Mouse (Mus musculus) macrophage (primary cell): Measurements from ENCODE around the gene Mug2. TPM values are rescaled to one million over a fixed set of nuclear protein-coding genes. Genes with fewer than 3 reads are reported as not detected.
"Not testable (repeated sequence)": the region's sequence is repeated elsewhere in the genome, so short reads cannot be mapped to it uniquely, and the experiment has no call there.

Experiments
- H3K27ac ChIP-seq: fragments of 350-480 bp; formaldehyde crosslinking; 2 replicates; pipeline ENCODE4 v1.9.0; 2021
- H3K36me3 ChIP-seq: fragments of 350-480 bp; formaldehyde crosslinking; 2 replicates; pipeline ENCODE4 v1.9.0; 2021; ENCODE audit errors: inconsistent target
- H3K4me3 ChIP-seq: fragments of 350-480 bp; formaldehyde crosslinking; 2 replicates; pipeline ENCODE4 v1.9.0; 2021; ENCODE audit errors: inconsistent target
- H3K79me2 ChIP-seq: fragments of 350-480 bp; formaldehyde crosslinking; 2 replicates; pipeline ENCODE4 v1.9.0; 2021; ENCODE audit errors: inconsistent target
- WGBS: methylation state at CpG from one replicate; pipeline ENCODE4 v1.1.7; 2026; ENCODE audit warnings: inconsistent platforms; ENCODE audit not compliant: missing documents; 5-methylcytosine and 5-hydroxymethylcytosine counted together
- polyA plus RNA-seq: library from polyadenylated mRNA; stranded (reverse); fragments of 250-400 nt; gene quantifications from 3 replicates; pipeline ENCODE4 v1.2.4, GENCODE M21; 2018; ENCODE audit warnings: inconsistent platforms
- total RNA-seq, 78 experiments: library from RNA; depleted of rRNA; stranded (reverse); fragments of 250-400 nt; gene quantifications; 1 replicate in 9 of 78; 2 replicates in 24 of 78; 3 replicates in 43 of 78; 4 replicates in 2 of 78; pipeline ENCODE4 v1.2.4; 2018; ENCODE audit warnings: inconsistent platforms in 56 of 78

The Mug2 gene
- not detected for total RNA-seq (2018; cell fraction: chromatin; rRNA removed)
- not detected for total RNA-seq (2018; cell fraction: cytosol; rRNA removed)
- total RNA-seq (2018; cell fraction: nucleus; rRNA removed): not detected
- polyA plus RNA-seq: not detected in 3 replicates

DNA sequence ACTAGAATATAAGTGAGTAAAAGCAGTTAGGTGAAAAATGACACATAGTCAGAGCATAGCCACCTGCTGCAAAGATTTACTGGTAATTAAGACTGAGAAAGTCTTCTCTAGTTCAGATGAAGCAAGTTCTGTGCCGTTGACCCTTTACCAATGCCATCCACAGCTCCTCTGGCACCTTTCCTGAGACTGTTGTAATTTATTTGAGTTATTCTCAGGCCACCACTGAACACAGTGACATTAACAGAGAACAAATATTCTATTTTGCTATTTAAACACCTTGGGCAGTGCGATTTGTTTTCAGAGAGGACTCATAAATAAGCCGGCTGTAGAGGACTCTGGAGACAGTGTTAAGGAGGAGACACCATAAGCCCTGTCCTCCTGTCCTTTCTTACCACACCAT, at the start of gene Mug2:
Gene Mug2, plus strand, starts transcription at position 301 of the 400 bp plus-strand sequence.
- not testable (repeated sequence) for H3K36me3 ChIP-seq, H3K27ac ChIP-seq, H3K79me2 ChIP-seq, H3K4me3 ChIP-seq
- no CpG with 5 or more reads among the region's 3 CpGs for WGBS

- not testable (repeated sequence) for H3K36me3 ChIP-seq, H3K27ac ChIP-seq, H3K4me3 ChIP-seq, H3K79me2 ChIP-seq
- WGBS: 88% methylated on average over 12 of the region's 16 CpGs
These were observed 48.7 kb upstream of the Mug2 start for GRCm38 (mm10) chr6:121957803-121958349.

DNA sequence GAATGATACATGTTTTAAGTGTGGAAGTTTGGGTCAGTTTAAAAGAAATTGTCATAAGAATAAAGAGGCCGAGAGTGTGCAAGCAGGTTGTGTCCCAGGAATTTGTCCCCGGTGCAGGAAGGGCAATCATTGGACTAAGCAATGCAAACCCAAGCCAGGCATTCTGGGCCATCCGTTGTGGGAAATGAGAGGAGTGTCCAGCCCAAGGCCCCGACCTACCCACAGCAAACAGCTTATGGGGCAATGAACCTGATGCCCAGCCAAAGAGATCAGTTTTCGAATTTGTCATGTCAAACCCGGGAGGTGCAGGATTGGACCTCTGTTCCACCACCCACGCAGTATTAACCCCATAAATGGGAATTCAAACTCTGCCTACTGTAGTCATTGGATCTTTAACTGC, 30.9 kb upstream of the Mug2 start:
- H3K4me3 ChIP-seq: no peak overlapping the region
- 81% methylated on average over 7 of the region's 7 CpGs for WGBS
- no peaks in the 10 kb centered on the region for H3K79me2 ChIP-seq
- H3K27ac ChIP-seq: no peak overlapping the region
- H3K36me3 ChIP-seq: no peaks in the 10 kb centered on the region

- H3K27ac ChIP-seq: no peak overlapping the region
- WGBS: 75% methylated on average over 4 of the region's 4 CpGs
- H3K4me3 ChIP-seq: no peak overlapping the region
- no peaks in the 10 kb centered on the region for H3K36me3 ChIP-seq
- no peaks in the 10 kb centered on the region for H3K79me2 ChIP-seq
These were observed 94.3 kb downstream of the Mug2 start for GRCm38 (mm10) chr6:122100904-122101303.

- WGBS: 50% methylated on average over 1 of the region's 1 CpGs
- Histone ChIP-seq H3K36me3 (no peaks in the 10 kb centered on the region), H3K4me3 (no peak overlapping the region), H3K79me2 (no peaks in the 10 kb centered on the region), H3K27ac (no peak overlapping the region)
These were observed 95.1 kb downstream of the Mug2 start for GRCm38 (mm10) chr6:122101671-122102070.

DNA sequence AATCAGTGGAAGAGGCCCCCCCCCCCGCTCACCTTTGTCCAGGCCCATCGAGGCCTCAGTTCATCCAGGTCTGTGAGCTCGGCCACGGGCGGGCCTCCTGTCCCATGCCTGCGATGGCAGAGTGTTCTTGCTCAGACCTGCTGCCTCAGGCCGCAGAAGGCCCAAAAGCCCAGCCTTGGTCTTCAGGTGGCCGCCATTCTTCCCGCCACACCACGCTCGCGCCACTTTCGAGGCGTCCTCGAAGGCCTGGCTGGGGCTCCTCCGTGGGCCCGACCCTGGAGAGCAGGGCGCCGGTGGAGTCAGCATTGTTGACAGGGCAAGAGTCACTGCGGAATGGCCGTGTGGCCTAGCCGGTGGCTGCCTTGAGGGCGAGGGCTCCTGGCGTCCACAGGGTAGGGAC, 110.4 kb downstream of the Mug2 start:
- Histone ChIP-seq H3K27ac (no peak overlapping the region), H3K36me3 (no peaks in the 10 kb centered on the region), H3K4me3 (no peak overlapping the region), H3K79me2 (no peaks in the 10 kb centered on the region)
- WGBS: 91% methylated on average over 24 of the region's 24 CpGs

DNA sequence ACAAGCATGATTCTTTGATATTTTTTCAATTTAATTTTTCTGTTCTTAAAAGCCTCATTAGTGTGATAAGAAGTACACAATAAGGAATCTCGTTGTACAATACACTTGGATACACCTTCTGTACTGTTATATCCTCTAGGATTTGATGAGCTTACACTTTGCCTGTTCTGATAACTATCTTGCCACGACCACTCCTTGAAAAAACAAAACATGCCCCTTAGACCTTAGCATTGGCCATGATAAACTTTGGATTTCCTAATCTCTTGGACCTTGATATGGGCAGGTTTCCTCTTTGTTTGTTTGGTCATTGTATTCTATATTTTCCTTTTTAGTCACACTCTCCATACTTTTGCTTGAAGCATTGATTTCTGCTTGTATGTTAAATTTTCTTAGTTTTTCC, 123.0 kb downstream of the Mug2 start:
- H3K79me2 ChIP-seq: no peaks in the 10 kb centered on the region
- no peak overlapping the region for H3K4me3 ChIP-seq
- no peak overlapping the region for H3K27ac ChIP-seq
- H3K36me3 ChIP-seq: no peaks in the 10 kb centered on the region
- WGBS: 55% methylated on average over 2 of the region's 2 CpGs

Other genes with a start within 250 kb of the Mug2 start
- gene Mug1, start 168.2 kb upstream of the Mug2 start, polyA plus RNA-seq: not detected in 3 replicates